Mouse (Mus musculus) skeletal muscle tissue, postnatal 0 days (tissue): Measurements from ENCODE around the gene Mmp1b. TPM values are rescaled to one million over a fixed set of nuclear protein-coding genes. Genes with fewer than 3 reads are reported as not detected.

Experiments
- polyA plus RNA-seq: library from polyadenylated mRNA; unstranded; fragments of >200 nt; fragmentation: Nextera tagmentation; extraction: Ambion mirVana; gene quantifications from 2 replicates; pipeline ENCODE4 v1.2.1, GENCODE M21; 2015

The Mmp1b gene
- not detected in 2 replicates for polyA plus RNA-seq

DNA sequence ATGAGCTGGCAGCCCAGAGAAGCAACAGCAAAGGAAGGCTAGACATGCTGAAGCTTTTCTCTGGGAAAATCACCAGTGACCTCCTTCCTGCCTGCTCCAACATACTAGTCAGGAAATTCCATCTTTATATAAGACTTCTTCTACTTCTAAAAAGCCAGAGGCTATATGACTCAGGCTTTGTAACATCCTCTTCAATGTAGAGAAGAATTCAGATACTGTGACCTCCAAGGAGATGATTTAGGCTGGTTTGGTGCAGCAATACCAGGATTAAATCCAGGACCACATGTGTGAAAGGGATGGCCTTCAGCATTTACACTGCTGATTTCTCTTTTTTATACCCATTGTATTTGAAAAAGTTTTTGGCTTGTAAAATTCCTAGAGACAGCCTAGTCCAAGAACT, at the start of gene Mmp1b:
TSS of gene Mmp1b (minus strand) at position 101 of the 400 bp plus-strand sequence.

GRCm38 (mm10) chr9:7344107-7344506, 43.7 kb downstream of the Mmp1b start, which contains the start of gene Mmp12:
Gene Mmp12, plus strand, starts transcription at chr9:7344381.

Other genes with a start within 250 kb of the Mmp1b start
- gene Dync2h1, start 203.6 kb downstream of the Mmp1b start, polyA plus RNA-seq, result 4.3 and 5.0 TPM in 2 replicates
- gene Dcun1d5, start 203.5 kb downstream of the Mmp1b start, polyA plus RNA-seq, result 85.0 and 87.0 TPM in 2 replicates
- gene Mmp13, start 115.5 kb downstream of the Mmp1b start, polyA plus RNA-seq, result 0.40 TPM in 1 of 2 replicates, not detected in the other
- gene Mmp12, start 43.7 kb downstream of the Mmp1b start, polyA plus RNA-seq, result not detected in 2 replicates
- 0.08 and 0.16 TPM in 2 replicates for gene Mmp3, start 57.8 kb upstream of the Mmp1b start, polyA plus RNA-seq
- not detected in 2 replicates for gene Mmp10, start 114.3 kb upstream of the Mmp1b start, polyA plus RNA-seq
- gene Mmp8, start 170.4 kb upstream of the Mmp1b start, polyA plus RNA-seq, result 0.54 and 0.72 TPM in 2 replicates
- gene Mmp27, start 183.3 kb upstream of the Mmp1b start, polyA plus RNA-seq, result 0.08 and 0.33 TPM in 2 replicates
- not detected in 2 replicates for gene Mmp20, start 240.2 kb upstream of the Mmp1b start, polyA plus RNA-seq